Mouse (Mus musculus): ENCODE results near the gene Hspa1l. TPM values are rescaled to one million over a fixed set of nuclear protein-coding genes. Genes with fewer than 3 reads are reported as not detected.
"Not testable (repeated sequence)": the region's sequence is repeated elsewhere in the genome, so short reads cannot be mapped to it uniquely, and the experiment has no call there.

The Hspa1l gene
- 1.9 TPM for polyA plus RNA-seq (2021)

GRCm38 (mm10) chr17:34972069-34972749, at the start of gene Hspa1l, which contains the start of gene Hspa1a:
Gene Hspa1l, plus strand, starts transcription at chr17:34972703.
Gene Hspa1a, minus strand, starts transcription at chr17:34972156.
- in situ Hi-C loops (cut with MboI; ENCODE audit: low pct_unique_long_range_greater_than_20kb); DNase-seq (ENCODE audit: low read depth, low spot score); H3K27me3 ChIP-seq: not testable (repeated sequence)
- CTCF ChIA-PET: interaction anchor here (1.2 kb wide), 1 partner anchor 16 kb away, joined by 4 read pairs; no protein-coding TSS in a partner anchor
- ATAC-seq: peak; percentile 78
- POLR2A ChIA-PET: interaction anchor here (1.9 kb wide), 1 partner anchor 11 kb away, joined by 8 read pairs; no protein-coding TSS in a partner anchor

- CTCF ChIA-PET: interaction anchor here (0.9 to 1.9 kb wide), 5 partner anchors 11 to 66 kb away, joined by 3 to 6 read pairs (median 3); no protein-coding TSS in a partner anchor
- no peak for TF ChIP-seq CTCF (IDR thresholded peaks at IDR 0.05)
- in situ Hi-C loops (cut with MboI; ENCODE audit: low pct_unique_long_range_greater_than_20kb): no loop called here
- H3K27me3 ChIP-seq: no peaks in the 10 kb centered on the region
- POLR2A ChIA-PET: no interaction called here
- no peak for DNase-seq (ENCODE audit: low read depth, low spot score)
- ATAC-seq: no peak
Observed at GRCm38 (mm10) chr17:34922939-34923338, 49.6 kb upstream of the Hspa1l start.

GRCm38 (mm10) chr17:34924258-34924657, 48.2 kb upstream of the Hspa1l start:
- ChIA-PET CTCF (interaction anchor here (0.7 to 1.7 kb wide), 9 partner anchors 8 to 41 kb away, joined by 3 to 8 read pairs (median 3); partner anchors contain the start of gene Slc44a4), POLR2A (interaction anchor here (0.6 kb wide), 1 partner anchor 17 kb away, joined by 5 read pairs; no protein-coding TSS in a partner anchor)
- no peaks in the 10 kb centered on the region for H3K27me3 ChIP-seq
- ATAC-seq (no peak), DNase-seq (ENCODE audit: low read depth, low spot score) (no peak)
- TF ChIP-seq CTCF (IDR thresholded peaks at IDR 0.05): no peak
- in situ Hi-C loops (cut with MboI; ENCODE audit: low pct_unique_long_range_greater_than_20kb): no loop called here

DNA sequence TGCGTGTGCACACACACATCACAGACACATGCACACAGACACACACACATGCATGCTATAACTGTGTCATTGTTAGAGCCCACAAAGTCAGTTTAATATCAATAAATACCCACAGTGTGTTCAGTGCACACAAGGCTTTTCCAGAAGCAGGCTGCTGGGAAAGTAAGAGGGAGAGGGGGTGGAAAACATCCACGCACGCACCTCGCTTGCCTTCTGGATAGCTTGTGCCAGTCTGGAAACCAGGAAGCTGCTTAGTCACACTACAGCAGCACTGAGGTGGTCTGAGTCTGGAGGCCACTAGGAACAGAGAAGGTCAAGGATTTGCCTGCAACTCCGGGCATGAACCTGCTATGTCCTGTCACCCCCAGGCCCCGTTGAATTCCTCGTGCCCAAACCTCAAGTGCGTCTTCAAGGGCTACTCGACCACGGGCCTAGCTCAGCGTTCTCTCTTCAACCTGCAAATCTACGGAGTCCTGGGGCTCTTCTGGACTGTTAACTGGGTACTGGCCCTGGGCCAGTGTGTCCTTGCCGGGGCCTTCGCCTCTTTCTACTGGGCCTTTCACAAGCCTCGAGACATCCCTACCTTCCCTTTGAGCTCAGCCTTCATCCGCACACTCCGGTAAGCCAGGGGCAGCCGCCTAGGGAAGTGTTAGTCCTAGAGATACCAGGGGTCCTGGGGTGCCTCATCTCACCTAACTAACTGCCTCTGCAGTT, 45.0 kb upstream of the Hspa1l start:
- CTCF ChIA-PET: interaction anchor here (0.7 to 1.2 kb wide), 2 partner anchors 12 to 23 kb away, joined by 3 to 4 read pairs; no protein-coding TSS in a partner anchor
- POLR2A ChIA-PET: no interaction called here
- no peak for TF ChIP-seq CTCF (IDR thresholded peaks at IDR 0.05)
- no peaks in the 10 kb centered on the region for H3K27me3 ChIP-seq
- DNase-seq (ENCODE audit: low read depth, low spot score) (no peak), ATAC-seq (no peak)
- in situ Hi-C loops (cut with MboI; ENCODE audit: low pct_unique_long_range_greater_than_20kb): no loop called here

DNA sequence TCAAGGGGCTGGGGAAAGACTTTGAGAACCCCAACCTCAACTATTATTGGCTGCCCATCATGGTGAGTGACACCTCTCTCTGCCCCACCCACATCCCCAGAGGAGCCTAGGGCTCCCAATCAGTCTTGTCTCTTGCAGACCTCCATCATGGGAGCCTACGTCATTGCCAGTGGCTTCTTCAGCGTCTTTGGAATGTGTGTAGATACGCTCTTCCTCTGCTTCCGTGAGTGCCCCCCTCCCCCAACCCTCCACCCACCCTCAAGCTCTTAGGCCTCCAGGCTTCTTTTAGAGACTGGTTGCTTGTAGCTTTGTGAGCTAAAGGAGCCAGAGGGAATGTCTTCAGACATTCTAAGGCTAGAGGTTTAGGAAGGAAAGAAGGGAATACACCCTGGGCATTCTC, 43.7 kb upstream of the Hspa1l start:
- ATAC-seq (no peak), DNase-seq (ENCODE audit: low read depth, low spot score) (no peak)
- no peaks in the 10 kb centered on the region for H3K27me3 ChIP-seq
- CTCF ChIA-PET: no interaction called here
- no peak for TF ChIP-seq CTCF (IDR thresholded peaks at IDR 0.05)
- in situ Hi-C loops (cut with MboI; ENCODE audit: low pct_unique_long_range_greater_than_20kb): no loop called here
- POLR2A ChIA-PET: interaction anchor here (0.7 kb wide), 1 partner anchor 27 kb away, joined by 3 read pairs; no protein-coding TSS in a partner anchor

DNA sequence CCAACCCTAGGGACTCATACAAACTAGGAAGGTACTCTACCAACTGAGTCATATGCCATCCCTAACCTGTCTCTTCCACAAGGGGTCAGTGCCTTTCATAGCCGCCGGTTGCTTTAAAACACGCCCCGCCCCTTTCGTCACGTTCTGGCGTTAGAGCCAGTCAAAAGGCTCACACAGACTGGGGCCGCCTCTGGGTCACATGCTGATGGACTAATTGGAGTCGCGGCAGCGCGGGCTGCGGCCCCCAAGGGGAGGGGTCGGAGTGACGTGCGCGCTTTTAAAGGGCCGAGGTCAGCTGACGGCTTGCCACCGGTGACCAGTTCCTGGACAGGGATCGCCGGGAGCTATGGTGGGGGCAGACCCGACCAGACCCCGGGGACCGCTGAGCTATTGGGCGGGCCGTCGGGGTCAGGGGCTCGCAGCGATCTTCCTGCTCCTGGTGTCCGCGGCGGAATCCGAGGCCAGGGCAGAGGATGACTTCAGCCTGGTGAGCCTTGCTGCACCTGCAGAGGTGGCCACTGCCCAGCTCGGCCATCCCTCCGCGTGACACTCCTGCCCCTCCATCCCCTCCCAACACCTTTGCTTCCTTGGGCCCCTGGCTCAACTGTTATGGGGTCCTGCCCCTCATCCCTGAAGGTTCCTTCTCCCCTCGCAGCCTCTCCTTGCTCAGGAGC, 41.3 kb upstream of the Hspa1l start, which contains the start of gene Neu1:
Gene Neu1 (plus strand): TSS at position 193 of the 674 bp plus-strand sequence.
- in situ Hi-C loops (cut with MboI; ENCODE audit: low pct_unique_long_range_greater_than_20kb): no loop called here
- peak; percentile 84 for DNase-seq (ENCODE audit: low read depth, low spot score)
- TF ChIP-seq CTCF (IDR thresholded peaks at IDR 0.05): no peak
- CTCF ChIA-PET: interaction anchor here (0.8 to 2.2 kb wide), 3 partner anchors 12 to 15 kb away, joined by 3 to 6 read pairs (median 3); no protein-coding TSS in a partner anchor
- H3K27me3 ChIP-seq: no peaks in the 10 kb centered on the region
- POLR2A ChIA-PET: interaction anchor here (0.6 to 1.5 kb wide), 4 partner anchors 16 to 67 kb away, joined by 3 to 6 read pairs (median 4); no protein-coding TSS in a partner anchor
- peak; percentile 90 for ATAC-seq

DNA sequence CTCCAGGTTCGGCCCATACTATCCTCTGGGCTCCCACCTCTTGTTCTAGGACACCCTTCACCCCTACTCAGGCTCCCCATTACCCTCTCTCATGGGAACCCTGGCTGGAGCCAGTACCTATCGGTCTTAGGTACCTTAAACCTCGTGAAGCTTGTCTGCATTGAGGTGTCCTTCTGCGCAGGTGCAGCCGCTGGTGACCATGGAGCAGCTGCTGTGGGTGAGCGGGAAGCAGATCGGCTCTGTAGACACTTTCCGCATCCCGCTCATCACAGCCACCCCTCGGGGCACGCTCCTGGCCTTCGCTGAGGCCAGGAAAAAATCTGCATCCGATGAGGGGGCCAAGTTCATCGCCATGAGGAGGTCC, 40.8 kb upstream of the Hspa1l start:
- TF ChIP-seq CTCF (IDR thresholded peaks at IDR 0.05): no peak
- DNase-seq (ENCODE audit: low read depth, low spot score) (no peak), ATAC-seq (peak; percentile 5)
- POLR2A ChIA-PET: interaction anchor here (0.5 to 1.5 kb wide), 4 partner anchors 16 to 216 kb away, joined by 3 to 8 read pairs (median 4); no protein-coding TSS in a partner anchor
- in situ Hi-C loops (cut with MboI; ENCODE audit: low pct_unique_long_range_greater_than_20kb): no loop called here
- no peaks in the 10 kb centered on the region for H3K27me3 ChIP-seq
- CTCF ChIA-PET: interaction anchor here (0.8 to 2.2 kb wide), 2 partner anchors 12 to 15 kb away, joined by 3 to 6 read pairs; no protein-coding TSS in a partner anchor

DNA sequence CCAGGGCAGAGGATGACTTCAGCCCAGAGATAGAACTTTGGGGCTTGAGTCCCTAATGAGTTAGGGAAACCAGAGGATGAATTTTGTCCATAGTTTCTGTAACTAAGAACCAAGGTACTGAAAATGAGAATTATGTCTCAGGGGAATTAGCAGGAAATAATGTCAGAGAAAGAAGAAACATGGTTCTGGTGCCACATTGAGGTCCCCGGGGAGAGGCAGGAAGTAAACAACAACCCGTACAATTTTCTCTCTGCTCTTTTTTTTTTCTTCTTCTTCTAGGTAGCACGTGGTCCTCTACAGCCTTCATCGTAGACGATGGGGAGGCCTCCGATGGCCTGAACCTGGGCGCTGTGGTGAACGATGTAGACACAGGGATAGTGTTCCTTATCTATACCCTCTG, 40.2 kb upstream of the Hspa1l start:
- TF ChIP-seq CTCF (IDR thresholded peaks at IDR 0.05): no peak
- in situ Hi-C loops (cut with MboI; ENCODE audit: low pct_unique_long_range_greater_than_20kb): no loop called here
- CTCF ChIA-PET: interaction anchor here (2.2 kb wide), 1 partner anchor 14 kb away, joined by 6 read pairs; no protein-coding TSS in a partner anchor
- POLR2A ChIA-PET: interaction anchor here (0.5 kb wide), 1 partner anchor 215 kb away, joined by 8 read pairs; no protein-coding TSS in a partner anchor
- DNase-seq (ENCODE audit: low read depth, low spot score): no peak
- ATAC-seq: no peak
- no peaks in the 10 kb centered on the region for H3K27me3 ChIP-seq

GRCm38 (mm10) chr17:34934031-34934430, 38.5 kb upstream of the Hspa1l start:
- no peaks in the 10 kb centered on the region for H3K27me3 ChIP-seq
- in situ Hi-C loops (cut with MboI; ENCODE audit: low pct_unique_long_range_greater_than_20kb): no loop called here
- TF ChIP-seq CTCF (IDR thresholded peaks at IDR 0.05): no peak
- POLR2A ChIA-PET: interaction anchor here (0.9 kb wide), 1 partner anchor 16 kb away, joined by 4 read pairs; no protein-coding TSS in a partner anchor
- CTCF ChIA-PET: interaction anchor here (1.4 kb wide), 2 partner anchors 9 to 11 kb away, joined by 3 to 4 read pairs; no protein-coding TSS in a partner anchor
- no peak for DNase-seq (ENCODE audit: low read depth, low spot score)
- ATAC-seq: no peak

- TF ChIP-seq CTCF (IDR thresholded peaks at IDR 0.05): no peak
- no peaks in the 10 kb centered on the region for H3K27me3 ChIP-seq
- POLR2A ChIA-PET: no interaction called here
- DNase-seq (ENCODE audit: low read depth, low spot score): no peak
- CTCF ChIA-PET: interaction anchor here (1.4 kb wide), 1 partner anchor 10 kb away, joined by 4 read pairs; no protein-coding TSS in a partner anchor
- ATAC-seq: no peak
- in situ Hi-C loops (cut with MboI; ENCODE audit: low pct_unique_long_range_greater_than_20kb): no loop called here
Observed at GRCm38 (mm10) chr17:34934830-34935229, 37.7 kb upstream of the Hspa1l start.
